Mouse (Mus musculus) stomach, postnatal 0 days (tissue): ENCODE measurements around the gene Atp5j2.

ENCODE experiments used
- CTCF ChIP-seq: IDR thresholded peaks from 2 replicates; pipeline ENCODE4 v1.5.1; 2016; ENCODE audit warnings: antibody characterized with exemption, low read depth, mild to moderate bottlenecking, moderate library complexity
- EP300 ChIP-seq: optimal IDR thresholded peaks from 2 replicates; pipeline ENCODE3; 2016; ENCODE audit warnings: antibody characterized with exemption

DNA sequence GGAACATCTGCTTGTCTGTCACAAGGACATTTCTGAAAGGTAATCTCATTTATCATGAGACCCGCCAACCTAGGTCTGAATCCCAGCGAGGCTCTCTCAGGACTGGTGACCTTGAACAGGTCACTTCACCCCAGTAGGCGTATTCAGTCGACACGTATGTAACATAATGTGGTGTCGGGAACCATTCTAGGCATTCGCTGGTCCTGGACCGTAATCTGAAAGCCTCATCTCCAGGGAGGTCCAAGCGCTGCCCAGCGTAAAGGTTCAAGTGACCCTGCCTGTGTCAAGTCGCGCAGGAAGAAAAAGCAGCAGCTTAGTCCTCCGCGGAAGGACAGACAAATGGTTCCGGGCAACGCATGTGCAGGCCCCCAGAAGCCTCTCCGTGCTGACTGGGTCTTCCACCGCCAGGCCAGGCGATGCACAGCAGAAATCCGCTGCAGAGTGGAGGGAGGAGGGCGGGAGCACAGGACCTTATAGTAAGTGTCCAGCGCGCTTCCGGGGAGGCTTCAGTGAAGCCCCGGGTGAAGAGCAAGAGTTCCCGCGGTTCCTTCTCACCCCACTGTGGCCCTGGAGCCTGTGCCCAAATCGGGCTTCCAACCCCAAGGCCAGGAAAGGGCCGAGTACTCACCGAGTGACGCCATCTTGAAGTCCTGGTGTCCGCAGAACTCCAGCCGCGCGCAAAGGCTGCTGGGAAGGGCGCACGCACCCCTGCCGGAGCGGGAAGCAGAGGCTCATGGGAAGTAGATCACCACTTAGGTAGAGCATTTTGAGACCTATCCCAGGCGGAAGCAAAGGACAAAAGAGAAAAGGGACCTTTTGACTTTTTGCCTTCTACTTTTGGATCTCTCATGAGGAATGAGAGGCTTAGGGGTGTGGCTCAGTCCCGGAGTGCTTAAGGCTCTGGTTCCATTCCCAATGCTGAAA lies 725 bp downstream of the Atp5j2 start:
- TF ChIP-seq CTCF (no peak), EP300 (no peak)
